Mouse (Mus musculus): ENCODE measurements around the gene Evc2. TPM values are rescaled to one million over a fixed set of nuclear protein-coding genes. Genes with fewer than 3 reads are reported as not detected.

Gene Evc2
- total RNA-seq, 2 experiments from 2014 or later: 21.1 to 22.2 TPM

DNA sequence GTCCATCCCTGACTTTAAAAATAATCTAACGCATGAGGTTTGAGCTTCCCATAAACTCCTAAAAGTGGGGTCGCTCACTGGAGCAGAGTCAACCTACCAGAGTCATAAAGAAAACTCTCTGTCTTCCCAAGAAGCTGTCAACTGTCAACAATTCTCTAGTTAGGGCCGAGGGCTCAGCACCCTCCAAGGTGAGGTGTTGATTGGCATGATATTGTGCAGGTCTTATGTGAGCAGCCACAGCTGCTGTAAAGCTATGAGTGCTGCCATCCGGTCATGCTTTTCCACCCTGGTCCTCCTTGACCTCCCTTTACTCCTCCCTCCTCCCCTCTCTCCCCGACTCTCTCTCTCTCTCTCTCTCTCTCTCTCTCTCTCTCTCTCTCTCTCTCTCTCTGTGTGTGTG, 24.3 kb downstream of the Evc2 start:
- DNase-seq (ENCODE audit: extremely low spot score in 1 of 2, low spot score in 1 of 2): no peak

DNA sequence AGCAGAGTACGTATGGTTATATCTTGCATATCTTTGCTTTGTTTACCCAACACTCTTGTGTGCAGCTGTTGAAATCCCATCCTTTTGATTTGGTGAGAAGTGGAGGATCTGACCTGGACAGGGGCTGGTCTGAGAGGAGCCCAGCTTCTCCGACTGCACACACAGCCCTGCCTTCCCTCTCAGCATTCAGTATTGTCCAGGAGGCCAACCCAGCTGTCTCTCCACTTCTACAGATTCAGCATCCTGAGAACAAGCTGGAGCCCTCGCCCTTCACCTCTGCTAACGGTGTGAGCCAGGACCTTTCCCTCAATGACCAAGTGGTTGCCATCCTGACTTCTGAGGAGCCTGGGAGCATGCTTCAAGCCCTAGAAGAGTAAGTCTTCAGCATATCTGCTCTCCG, 25.0 kb downstream of the Evc2 start:
- no peak for DNase-seq (ENCODE audit: extremely low spot score in 1 of 2, low spot score in 1 of 2)

DNA sequence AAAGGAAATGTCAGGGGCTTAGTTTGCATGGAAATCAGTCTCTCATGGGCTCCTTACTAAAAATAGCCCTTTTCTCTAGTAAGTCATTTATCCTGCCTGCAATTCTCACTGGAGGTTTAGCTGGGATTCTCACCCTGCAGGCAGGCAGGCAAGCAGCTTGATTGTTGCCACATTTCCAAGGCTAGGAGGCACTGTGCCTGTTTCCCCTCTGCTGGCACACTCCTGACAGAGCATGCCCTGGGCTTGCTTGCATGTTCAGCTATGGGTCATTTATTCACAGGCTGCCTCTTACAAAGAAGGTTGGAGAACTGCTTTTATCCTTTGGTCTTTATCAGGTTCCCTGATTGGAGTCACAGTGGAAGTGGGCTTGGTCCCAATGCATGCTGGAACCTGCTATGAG, 27.5 kb downstream of the Evc2 start:
- no peak for DNase-seq (ENCODE audit: extremely low spot score in 1 of 2, low spot score in 1 of 2)

DNA sequence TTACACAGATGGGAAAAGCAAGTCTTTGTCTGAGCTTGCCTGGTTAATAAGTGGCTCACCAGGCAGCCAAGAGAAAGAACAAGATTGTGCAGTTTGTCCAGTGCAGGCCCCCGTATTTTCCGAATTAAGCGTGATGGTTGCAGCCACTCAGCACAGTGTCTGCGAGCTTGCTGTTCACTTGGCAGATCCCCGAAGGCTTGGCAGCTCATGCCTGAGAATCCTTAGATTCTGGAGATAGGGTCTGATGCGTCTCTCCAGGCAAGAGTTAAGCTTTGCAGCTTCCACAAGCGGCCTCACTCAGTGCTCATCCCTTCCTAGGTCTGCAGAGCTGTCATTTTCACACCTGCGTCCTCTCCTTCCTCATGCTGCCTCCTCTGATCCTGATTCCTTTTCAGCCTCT, 30.5 kb downstream of the Evc2 start:
- no peak for DNase-seq (ENCODE audit: extremely low spot score in 1 of 2, low spot score in 1 of 2)

DNA sequence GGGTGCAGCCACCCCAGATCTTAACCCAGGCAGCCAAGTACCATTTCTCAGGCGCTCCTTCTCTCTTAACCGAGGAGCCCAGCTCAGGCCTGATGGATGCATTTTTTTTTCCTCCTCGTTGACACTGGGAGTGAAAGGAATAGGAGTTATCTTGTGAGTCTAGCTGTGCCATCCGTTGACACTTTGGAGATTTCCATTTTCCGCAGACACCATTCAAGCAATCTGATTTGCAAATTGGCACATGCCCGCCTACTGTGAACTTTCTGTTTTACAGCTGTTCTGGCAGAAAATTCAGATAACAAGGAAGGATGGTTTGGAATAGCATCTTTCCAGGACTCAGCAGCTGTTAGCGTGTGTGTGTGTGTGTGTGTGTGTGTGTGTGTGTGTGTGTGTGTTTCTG, 39.1 kb downstream of the Evc2 start:
- DNase-seq (ENCODE audit: extremely low spot score in 1 of 2, low spot score in 1 of 2): no peak

DNA sequence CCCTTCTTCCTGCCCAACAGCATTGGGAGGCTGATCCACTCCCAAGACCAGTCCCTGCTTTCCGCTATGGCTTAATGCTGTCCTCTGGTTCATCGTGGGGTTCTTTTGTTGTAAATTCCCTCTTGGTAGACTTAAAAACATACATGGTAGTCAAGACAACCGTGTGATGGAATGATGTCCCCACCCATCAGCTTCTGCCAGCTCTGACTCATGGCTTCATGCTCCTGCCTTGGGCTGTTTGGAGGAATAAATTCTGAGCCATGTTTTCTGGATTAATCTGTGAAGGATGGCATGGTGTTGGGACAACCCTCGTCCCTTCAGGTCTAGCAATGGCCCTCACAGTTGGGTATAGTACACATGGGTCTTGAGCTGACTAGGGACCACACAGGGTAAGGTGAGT, 42.3 kb downstream of the Evc2 start:
- no peak for DNase-seq (ENCODE audit: extremely low spot score in 1 of 2, low spot score in 1 of 2)

DNA sequence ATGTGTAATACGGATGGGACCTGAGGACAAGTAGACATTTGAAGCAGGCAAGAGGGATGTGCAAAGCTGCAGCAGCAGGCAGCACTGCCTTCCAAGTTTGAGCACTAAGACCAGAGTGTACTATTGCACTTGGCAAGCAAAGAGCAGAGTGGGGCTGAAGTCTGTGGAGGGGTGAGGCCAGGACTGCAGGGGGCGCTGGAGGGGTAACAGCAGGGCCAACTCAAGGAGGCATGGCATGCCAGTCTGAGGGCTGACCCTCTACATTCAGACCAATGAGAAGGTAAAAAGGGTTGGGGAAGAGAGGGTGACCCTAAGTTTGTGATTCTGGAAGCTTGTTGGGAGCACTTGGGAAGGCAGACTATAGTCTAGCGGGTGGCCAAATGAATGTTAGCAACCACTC, 45.3 kb downstream of the Evc2 start:
- no peak for DNase-seq (ENCODE audit: extremely low spot score in 1 of 2, low spot score in 1 of 2)

DNA sequence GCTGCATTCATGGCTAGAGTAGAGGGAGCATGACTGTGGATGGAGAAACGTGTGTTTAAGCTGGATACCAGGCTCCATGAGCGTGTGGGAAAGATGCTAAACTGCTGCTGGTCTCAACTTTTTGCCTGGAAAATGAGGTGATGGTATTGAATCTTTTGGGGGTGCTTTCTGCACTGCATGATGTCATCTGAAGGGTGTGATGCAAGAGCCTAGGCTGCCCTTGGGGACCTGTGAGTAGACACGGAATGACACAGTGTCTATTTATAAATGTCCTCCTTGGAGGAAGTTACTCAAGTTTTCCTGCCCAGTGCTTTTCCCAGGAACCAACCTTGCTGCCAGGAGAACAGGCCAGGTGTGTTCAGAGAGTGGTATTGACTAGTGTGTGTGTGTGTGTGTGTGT, 50.3 kb downstream of the Evc2 start:
- DNase-seq (ENCODE audit: extremely low spot score in 1 of 2, low spot score in 1 of 2): no peak

DNA sequence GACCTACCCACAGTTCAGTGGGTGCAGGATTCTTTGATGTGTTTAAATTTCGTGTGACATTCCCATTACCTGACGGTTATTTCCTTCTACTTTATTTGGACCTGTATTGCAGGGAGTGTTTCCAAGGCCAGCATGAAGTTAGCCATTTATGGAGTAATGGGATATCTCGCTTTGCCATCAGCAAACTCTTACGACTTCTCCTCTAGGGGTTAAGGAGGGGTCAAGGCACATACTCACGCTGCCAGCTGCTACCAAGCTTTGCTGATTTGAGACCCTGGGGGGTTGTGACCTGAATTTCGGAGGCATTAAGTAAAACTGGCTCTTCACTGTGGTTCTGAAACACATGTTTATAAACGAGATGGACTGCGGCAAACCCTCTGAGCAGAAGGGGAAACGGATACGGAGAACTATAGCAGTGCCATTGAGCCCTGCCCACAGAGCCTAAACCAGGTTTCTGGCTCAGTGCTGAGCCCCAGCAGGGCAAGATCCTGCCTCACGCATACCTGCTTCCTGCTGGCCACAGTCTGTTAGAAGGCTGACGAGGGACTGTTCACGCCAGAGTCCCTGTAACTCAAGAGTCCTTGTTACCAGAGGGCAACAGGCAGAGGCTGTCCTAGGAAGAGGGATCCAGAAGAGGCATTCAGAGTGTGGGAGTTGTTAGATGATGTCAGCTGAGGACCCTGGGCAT, 51.7 kb downstream of the Evc2 start:
- no peak for DNase-seq (ENCODE audit: extremely low spot score in 1 of 2, low spot score in 1 of 2)

DNA sequence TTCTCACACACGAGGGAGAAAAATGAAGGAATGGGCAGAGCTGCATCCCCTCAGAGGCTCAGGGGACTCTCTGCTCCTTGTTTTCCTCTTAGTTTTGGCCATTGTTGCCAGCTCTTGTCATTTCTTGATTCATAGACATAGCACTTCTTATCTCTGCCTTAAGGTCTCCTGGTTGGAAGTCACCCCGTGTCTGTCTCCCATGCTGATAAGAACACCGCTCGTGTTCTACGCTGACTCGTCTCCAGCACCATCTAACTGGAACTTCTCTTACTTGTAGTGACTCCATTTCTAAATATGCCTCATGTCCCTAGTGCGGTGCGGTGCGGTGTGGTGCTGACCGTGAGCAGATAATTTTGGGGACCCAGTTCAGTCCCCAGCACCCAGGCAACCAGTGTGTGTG, 52.6 kb downstream of the Evc2 start:
- DNase-seq (ENCODE audit: extremely low spot score in 1 of 2, low spot score in 1 of 2): no peak

DNA sequence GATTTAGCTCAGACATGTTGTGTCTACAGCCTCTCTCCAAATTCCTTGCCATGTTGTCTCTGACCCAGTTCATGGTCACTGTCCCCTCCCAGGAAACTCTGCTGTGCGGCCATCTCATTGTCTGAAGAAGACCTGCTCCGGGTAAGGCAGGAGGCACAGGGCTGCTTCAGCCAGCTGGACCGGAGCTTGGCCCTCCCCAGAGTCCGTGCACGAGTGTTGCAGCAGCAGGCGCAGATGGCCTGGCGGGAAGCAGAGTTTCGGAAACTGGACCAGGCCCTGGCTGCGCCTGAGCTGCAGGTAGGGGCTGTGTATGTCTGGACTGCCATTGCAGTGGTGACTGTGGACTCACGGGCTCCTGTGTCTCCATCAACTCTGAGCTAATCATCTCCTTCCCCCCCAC, 53.6 kb downstream of the Evc2 start:
- DNase-seq (ENCODE audit: extremely low spot score in 1 of 2, low spot score in 1 of 2): no peak

DNA sequence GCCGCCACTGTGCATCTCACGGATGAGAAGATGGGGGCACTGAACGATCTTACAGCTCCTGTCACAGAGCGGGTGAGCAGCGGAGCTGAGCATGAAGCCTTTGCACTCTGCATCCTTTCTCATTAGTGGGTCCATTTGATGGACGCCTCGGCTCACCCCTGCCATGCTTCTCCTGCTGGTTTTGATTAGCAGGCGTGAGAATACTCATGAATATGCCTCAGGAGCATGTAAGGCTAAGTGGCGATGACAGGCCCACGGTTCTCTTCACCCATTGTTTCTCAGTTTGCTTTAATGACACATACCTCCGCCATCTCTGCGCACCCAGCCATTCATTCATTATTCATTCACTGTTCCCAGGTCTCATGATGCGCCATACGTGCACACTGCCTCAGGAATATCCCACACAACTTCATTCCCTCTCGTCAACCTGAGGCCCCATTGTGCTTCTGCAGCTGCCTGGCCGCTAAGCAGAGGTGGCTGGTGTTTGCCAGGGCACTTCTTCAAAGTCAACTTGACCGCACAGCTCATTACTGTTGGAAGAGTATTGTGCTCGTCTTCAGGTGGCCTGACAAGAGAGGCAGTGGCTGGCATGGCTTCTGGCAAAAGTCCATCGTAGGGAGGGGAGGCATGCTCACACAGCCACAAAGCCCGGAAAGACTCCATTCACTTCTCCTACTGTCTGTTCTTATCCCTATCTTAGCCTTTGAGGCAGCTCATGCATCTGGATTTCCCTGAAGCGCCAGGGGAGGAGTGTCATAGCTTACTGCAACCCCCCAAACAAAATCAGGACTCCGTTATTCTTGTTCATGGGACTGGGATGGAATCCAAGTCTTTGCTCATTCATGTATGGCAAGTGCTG, 57.1 kb downstream of the Evc2 start:
- DNase-seq (ENCODE audit: extremely low spot score in 1 of 2, low spot score in 1 of 2): no peak

DNA sequence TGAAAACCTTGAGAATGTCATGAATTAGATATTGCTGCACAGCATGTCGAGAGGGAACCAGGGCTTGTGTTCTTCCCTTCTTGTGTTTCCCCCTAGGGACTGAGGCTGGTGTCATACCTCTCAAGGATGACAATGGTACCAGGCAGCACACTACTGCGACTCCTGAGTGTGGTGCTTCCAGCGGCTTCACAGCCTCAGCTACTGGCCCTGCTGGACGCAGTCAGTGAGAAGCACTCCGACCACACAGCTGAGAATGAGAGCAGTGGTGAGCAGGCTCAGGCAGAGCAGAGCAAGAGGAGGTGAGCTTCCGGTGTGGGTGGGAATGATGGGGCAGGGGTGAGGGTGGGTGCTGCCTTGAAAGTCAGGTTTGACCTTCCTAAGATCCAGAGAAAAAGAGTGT, 80.7 kb downstream of the Evc2 start:
- no peak for DNase-seq (ENCODE audit: extremely low spot score in 1 of 2, low spot score in 1 of 2)

DNA sequence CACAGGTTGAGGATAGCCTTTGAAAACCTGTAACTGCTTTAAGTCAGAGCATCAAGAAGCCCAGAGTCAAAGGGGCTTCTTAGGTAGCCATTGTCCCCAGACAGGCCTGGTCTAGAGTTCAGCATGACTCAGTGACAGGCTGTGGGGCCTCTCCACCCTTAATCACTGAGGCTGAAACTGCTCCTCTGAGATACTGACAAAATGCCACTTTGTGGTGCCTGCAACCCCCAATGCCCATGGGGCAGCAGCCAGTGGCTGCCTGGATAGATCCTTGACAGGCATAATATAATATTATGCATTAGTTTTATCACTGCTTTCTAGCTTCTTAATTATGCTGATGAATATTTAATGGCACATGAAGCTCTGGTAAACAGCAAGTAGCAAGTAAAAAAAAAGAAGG, 88.9 kb downstream of the Evc2 start:
- no peak for DNase-seq (ENCODE audit: extremely low spot score in 1 of 2, low spot score in 1 of 2)

DNA sequence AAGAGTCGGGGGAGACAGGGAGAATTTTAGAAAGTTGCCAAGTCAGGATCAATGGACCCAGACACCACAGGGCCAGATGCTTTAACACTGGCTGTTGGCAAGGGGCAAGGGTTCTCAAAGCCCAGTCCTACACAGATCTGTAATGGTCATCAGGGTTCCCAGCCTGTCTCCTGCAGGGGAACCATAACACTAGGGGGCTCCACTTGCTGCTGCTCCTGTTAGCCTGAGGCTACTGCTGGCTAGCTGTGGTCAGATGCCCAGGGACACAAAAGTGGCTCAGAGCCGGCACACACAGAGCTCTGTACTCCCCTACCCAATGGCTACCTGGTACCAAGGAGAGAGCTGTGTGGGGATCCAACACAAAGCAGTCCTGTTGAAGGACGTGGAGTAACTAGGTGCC, 97.1 kb downstream of the Evc2 start:
- no peak for DNase-seq (ENCODE audit: extremely low spot score in 1 of 2, low spot score in 1 of 2)

DNA sequence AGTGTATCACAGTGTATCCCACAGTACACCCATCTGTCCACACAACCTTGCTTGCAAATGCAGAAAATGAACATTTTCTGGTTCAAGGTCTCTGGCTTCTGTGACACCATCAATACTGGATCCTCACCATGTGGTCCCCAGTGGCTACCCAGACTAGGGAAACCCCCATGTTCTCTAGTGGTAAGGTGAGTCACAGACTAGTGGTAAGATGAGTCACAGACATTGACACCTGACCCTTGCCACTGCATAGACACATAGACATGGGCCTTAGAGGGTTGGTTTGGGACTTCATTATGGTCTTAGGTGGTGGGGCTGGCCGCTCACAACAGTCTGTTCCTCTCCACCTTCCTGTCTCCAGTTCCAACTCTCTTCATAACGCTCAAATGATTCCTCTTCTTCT, 104.5 kb downstream of the Evc2 start:
- no peak for DNase-seq (ENCODE audit: extremely low spot score in 1 of 2, low spot score in 1 of 2)

DNA sequence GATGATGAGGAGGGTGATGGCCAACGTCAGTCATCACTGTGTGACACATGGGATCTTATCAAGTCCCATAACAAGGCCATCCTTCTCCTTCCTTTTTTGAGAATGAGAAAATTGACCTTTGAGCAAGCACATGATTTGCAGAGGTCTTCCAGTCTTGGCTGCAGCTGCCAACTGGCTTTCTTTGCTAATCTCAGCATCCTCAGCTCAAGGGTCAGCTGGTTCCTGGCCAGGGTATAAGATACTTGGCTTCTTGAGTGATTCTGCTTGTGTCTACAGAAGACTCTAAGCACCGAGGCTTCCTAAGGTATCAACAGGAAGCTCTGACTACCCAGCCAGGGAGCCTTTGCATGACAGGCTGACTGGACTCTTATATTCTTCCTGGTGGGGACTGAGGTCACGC, 109.2 kb downstream of the Evc2 start:
- no peak for DNase-seq (ENCODE audit: extremely low spot score in 1 of 2, low spot score in 1 of 2)

DNA sequence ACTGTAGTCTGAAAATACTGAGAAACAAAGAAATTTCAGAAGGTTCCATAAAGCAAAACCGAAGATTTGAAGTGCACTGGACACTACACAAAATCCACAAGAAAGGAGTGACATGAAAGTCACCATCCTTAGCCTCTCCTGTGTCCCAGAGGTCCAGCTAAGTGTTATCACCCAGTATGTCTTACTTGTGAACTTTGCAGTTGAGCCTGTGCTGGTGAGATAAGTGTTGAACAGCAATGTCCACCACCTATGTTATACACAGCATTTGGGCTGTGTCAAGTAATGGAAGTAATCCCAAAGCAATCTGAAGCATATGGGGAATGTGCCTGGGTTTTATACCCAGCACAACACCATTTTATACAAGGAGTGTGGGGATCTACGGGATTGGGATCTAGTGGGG, 118.3 kb downstream of the Evc2 start:
- DNase-seq (ENCODE audit: extremely low spot score in 1 of 2, low spot score in 1 of 2): no peak

DNA sequence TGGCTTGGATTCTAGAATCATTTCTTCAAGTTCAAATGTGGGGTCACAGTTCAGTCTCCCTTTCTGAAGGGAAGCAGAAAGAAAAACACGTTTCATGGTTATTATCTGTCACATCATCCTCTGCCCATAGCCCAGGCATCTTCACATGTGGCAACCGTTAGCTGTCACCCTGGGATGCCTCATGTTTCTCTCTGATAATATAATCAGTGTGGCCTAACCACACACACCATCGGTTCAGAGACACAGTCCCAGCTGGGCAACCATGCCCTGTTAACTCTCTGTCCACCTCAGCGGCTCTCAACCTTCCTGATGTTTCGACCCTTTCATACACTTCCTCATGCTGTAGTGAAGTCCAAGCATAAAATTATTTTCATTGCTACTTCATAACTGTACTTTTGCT, 118.9 kb downstream of the Evc2 start:
- DNase-seq (ENCODE audit: extremely low spot score in 1 of 2, low spot score in 1 of 2): no peak

DNA sequence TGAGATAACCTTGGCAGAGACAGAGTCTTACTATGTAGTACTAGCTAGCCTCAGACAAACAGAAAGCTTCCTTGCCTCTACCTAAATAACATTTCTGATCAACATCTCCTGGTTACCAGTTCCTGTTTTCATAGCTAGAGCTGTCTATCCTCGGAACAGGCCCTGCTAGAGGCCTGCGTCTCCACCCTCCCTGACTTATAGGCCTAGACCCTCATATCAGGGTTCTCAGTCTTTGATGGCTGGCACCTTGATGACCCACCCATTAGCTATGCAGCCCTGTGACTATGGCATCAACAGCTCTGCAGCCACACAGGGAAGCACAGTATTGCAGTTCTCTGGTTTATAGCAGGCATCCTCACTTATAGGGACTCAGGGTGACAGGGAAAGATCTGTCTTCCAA, 119.5 kb downstream of the Evc2 start:
- DNase-seq (ENCODE audit: extremely low spot score in 1 of 2, low spot score in 1 of 2): no peak

DNA sequence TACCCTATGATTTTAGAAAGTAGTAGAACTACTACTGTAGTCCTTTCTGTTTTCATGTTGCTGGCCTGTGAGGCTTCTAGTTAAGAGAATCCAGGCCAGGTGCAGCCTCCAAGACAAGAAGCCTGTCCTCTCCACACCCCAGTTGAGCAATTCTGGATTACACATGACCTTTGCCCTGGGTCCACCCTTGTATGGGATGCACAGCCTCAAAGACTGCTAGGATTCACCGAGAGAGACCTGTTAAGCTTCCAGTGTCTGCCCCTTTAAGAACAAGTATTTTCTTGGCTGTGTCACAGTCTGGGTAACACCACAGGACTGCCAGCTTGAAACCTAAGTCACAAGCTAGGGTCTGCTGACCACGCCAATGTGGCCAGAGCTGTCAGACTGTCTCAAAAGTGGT, 119.9 kb downstream of the Evc2 start:
- DNase-seq (ENCODE audit: extremely low spot score in 1 of 2, low spot score in 1 of 2): no peak

DNA sequence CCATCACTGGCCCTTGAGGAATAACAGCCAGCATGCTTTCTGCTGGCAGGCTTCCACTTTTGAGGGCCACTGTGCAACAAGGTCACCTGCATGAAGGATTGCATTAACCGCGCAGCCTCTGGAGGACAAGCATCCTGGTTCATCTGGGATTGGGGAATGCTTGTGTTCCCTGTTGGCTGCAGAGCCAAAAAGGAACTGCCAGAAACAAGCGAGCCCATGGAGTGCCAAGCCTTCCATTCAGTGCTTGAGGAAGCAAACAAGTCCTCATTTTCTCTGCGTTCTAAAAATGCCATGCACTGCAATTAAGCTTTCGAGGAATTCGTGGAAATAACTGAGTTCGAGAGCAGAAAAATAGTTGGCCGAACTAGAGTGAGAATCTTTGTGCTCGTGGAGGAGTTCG, 127.2 kb downstream of the Evc2 start:
- no peak for DNase-seq (ENCODE audit: extremely low spot score in 1 of 2, low spot score in 1 of 2)

Measured in layer of hippocampus, postnatal 25 days (tissue).